Mouse (Mus musculus): ENCODE results near the gene Cdc6. TPM values are rescaled to one million over a fixed set of nuclear protein-coding genes. Genes with fewer than 3 reads are reported as not detected.
"Not testable (repeated sequence)": the region's sequence is repeated elsewhere in the genome, so short reads cannot be mapped to it uniquely, and the experiment has no call there.

Gene Cdc6
- polyA plus RNA-seq, 1 experiment = 8.4 TPM

- H3K36me3 ChIP-seq (ENCODE audit: control insufficient read depth, insufficient read depth, low read length) = peaks cover 3% of the 10 kb centered on the region; the same call in 1 of the 2 replicates
- no peak for DNase-seq
- no peak overlapping the region for H3K27ac ChIP-seq (ENCODE audit: control insufficient read depth, insufficient read depth, low read length)
- H3K27me3 ChIP-seq (ENCODE audit: control insufficient read depth, insufficient read depth, low read length) = no peaks in the 10 kb centered on the region
- TF ChIP-seq CTCF (IDR thresholded peaks at IDR 0.05; ENCODE audit: borderline replicate concordance, control insufficient read depth, extremely low read depth, insufficient read depth, low read length, poor library complexity) (no peak), POLR2A (IDR thresholded peaks at IDR 0.05; ENCODE audit: control insufficient read depth, extremely low read depth, insufficient read depth, low read length, poor library complexity) (no peak)
- H3K4me3 ChIP-seq (ENCODE audit: control insufficient read depth, insufficient read depth, low read length) = no peak overlapping the region
- 72% methylated on average over 7 of the region's 7 CpGs for WGBS
- H3K4me1 ChIP-seq (replicated peaks; ENCODE audit: control insufficient read depth, insufficient read depth, low read length) = peaks cover 21% of the 10 kb centered on the region
These were observed 2.6 kb upstream of the Cdc6 start for GRCm38 (mm10) chr11:98905033-98905432.

- no peak overlapping the region for H3K27ac ChIP-seq (ENCODE audit: control insufficient read depth, insufficient read depth, low read length)
- WGBS = 76% methylated on average over 4 of the region's 4 CpGs
- H3K27me3 ChIP-seq (ENCODE audit: control insufficient read depth, insufficient read depth, low read length) = no peaks in the 10 kb centered on the region
- H3K4me1 ChIP-seq (replicated peaks; ENCODE audit: control insufficient read depth, insufficient read depth, low read length) = peaks cover 16% of the 10 kb centered on the region
- no peak overlapping the region for H3K4me3 ChIP-seq (ENCODE audit: control insufficient read depth, insufficient read depth, low read length)
- no peak for DNase-seq
- TF ChIP-seq POLR2A (IDR thresholded peaks at IDR 0.05; ENCODE audit: control insufficient read depth, extremely low read depth, insufficient read depth, low read length, poor library complexity) (no peak), CTCF (IDR thresholded peaks at IDR 0.05; ENCODE audit: borderline replicate concordance, control insufficient read depth, extremely low read depth, insufficient read depth, low read length, poor library complexity) (no peak)
- peaks cover 3% of the 10 kb centered on the region; the same call in 1 of the 2 replicates for H3K36me3 ChIP-seq (ENCODE audit: control insufficient read depth, insufficient read depth, low read length)
These were observed 2.0 kb upstream of the Cdc6 start for GRCm38 (mm10) chr11:98905583-98905982.

- TF ChIP-seq CTCF (IDR thresholded peaks at IDR 0.05; ENCODE audit: borderline replicate concordance, control insufficient read depth, extremely low read depth, insufficient read depth, low read length, poor library complexity) (no peak), POLR2A (IDR thresholded peaks at IDR 0.05; ENCODE audit: control insufficient read depth, extremely low read depth, insufficient read depth, low read length, poor library complexity) (no peak)
- Histone ChIP-seq H3K27me3 (ENCODE audit: control insufficient read depth, insufficient read depth, low read length) (no peaks in the 10 kb centered on the region), H3K4me3 (ENCODE audit: control insufficient read depth, insufficient read depth, low read length) (no peak overlapping the region), H3K4me1 (replicated peaks; ENCODE audit: control insufficient read depth, insufficient read depth, low read length) (peaks cover 12% of the 10 kb centered on the region), H3K36me3 (ENCODE audit: control insufficient read depth, insufficient read depth, low read length) (no peaks in the 10 kb centered on the region; the same call in 1 of the 2 replicates), H3K27ac (ENCODE audit: control insufficient read depth, insufficient read depth, low read length) (no peak overlapping the region)
- DNase-seq = no peak
- WGBS = 66% methylated on average over 5 of the region's 5 CpGs
These were observed 551 bp upstream of the Cdc6 start for GRCm38 (mm10) chr11:98907063-98907436.

- peak; percentile 84 for DNase-seq
- H3K4me1 ChIP-seq (replicated peaks; ENCODE audit: control insufficient read depth, insufficient read depth, low read length) = peaks cover 12% of the 10 kb centered on the region
- H3K27me3 ChIP-seq (ENCODE audit: control insufficient read depth, insufficient read depth, low read length) = no peaks in the 10 kb centered on the region
- H3K4me3 ChIP-seq (ENCODE audit: control insufficient read depth, insufficient read depth, low read length) = peak overlapping the region; percentile 10; the same call in 1 of the 2 replicates
- 13% methylated on average over 6 of the region's 6 CpGs for WGBS
- TF ChIP-seq POLR2A (IDR thresholded peaks at IDR 0.05; ENCODE audit: control insufficient read depth, extremely low read depth, insufficient read depth, low read length, poor library complexity) (no peak), CTCF (IDR thresholded peaks at IDR 0.05; ENCODE audit: borderline replicate concordance, control insufficient read depth, extremely low read depth, insufficient read depth, low read length, poor library complexity) (no peak)
- no peaks in the 10 kb centered on the region; the same call in 1 of the 2 replicates for H3K36me3 ChIP-seq (ENCODE audit: control insufficient read depth, insufficient read depth, low read length)
- no peak overlapping the region for H3K27ac ChIP-seq (ENCODE audit: control insufficient read depth, insufficient read depth, low read length)
These were observed 2.1 kb downstream of the Cdc6 start for GRCm38 (mm10) chr11:98909654-98910053.

- Histone ChIP-seq H3K4me1 (replicated peaks; ENCODE audit: control insufficient read depth, insufficient read depth, low read length) (peaks cover 12% of the 10 kb centered on the region), H3K27ac (ENCODE audit: control insufficient read depth, insufficient read depth, low read length) (no peak overlapping the region), H3K27me3 (ENCODE audit: control insufficient read depth, insufficient read depth, low read length) (no peaks in the 10 kb centered on the region), H3K4me3 (ENCODE audit: control insufficient read depth, insufficient read depth, low read length) (no peak overlapping the region), H3K36me3 (ENCODE audit: control insufficient read depth, insufficient read depth, low read length) (peaks cover 6% of the 10 kb centered on the region)
- no peak for TF ChIP-seq POLR2A (IDR thresholded peaks at IDR 0.05; ENCODE audit: control insufficient read depth, extremely low read depth, insufficient read depth, low read length, poor library complexity)
- TF ChIP-seq CTCF (IDR thresholded peaks at IDR 0.05; ENCODE audit: borderline replicate concordance, control insufficient read depth, extremely low read depth, insufficient read depth, low read length, poor library complexity) = no peak
- no peak for DNase-seq
- 97% methylated on average over 11 of the region's 11 CpGs for WGBS
These were observed 2.8 kb downstream of the Cdc6 start for GRCm38 (mm10) chr11:98910415-98910814.

GRCm38 (mm10) chr11:98911498-98911897 lies 3.9 kb downstream of the Cdc6 start:
- 93% methylated on average over 5 of the region's 5 CpGs for WGBS
- Histone ChIP-seq H3K36me3 (ENCODE audit: control insufficient read depth, insufficient read depth, low read length) (peaks cover 13% of the 10 kb centered on the region), H3K27ac (ENCODE audit: control insufficient read depth, insufficient read depth, low read length) (no peak overlapping the region), H3K4me3 (ENCODE audit: control insufficient read depth, insufficient read depth, low read length) (no peak overlapping the region), H3K27me3 (ENCODE audit: control insufficient read depth, insufficient read depth, low read length) (no peaks in the 10 kb centered on the region), H3K4me1 (replicated peaks; ENCODE audit: control insufficient read depth, insufficient read depth, low read length) (peaks cover 12% of the 10 kb centered on the region)
- no peak for DNase-seq
- TF ChIP-seq POLR2A (IDR thresholded peaks at IDR 0.05; ENCODE audit: control insufficient read depth, extremely low read depth, insufficient read depth, low read length, poor library complexity) (no peak), CTCF (IDR thresholded peaks at IDR 0.05; ENCODE audit: borderline replicate concordance, control insufficient read depth, extremely low read depth, insufficient read depth, low read length, poor library complexity) (no peak)

- no peak for TF ChIP-seq CTCF (IDR thresholded peaks at IDR 0.05; ENCODE audit: borderline replicate concordance, control insufficient read depth, extremely low read depth, insufficient read depth, low read length, poor library complexity)
- TF ChIP-seq POLR2A (IDR thresholded peaks at IDR 0.05; ENCODE audit: control insufficient read depth, extremely low read depth, insufficient read depth, low read length, poor library complexity) = no peak
- Histone ChIP-seq H3K27ac (ENCODE audit: control insufficient read depth, insufficient read depth, low read length) (no peak overlapping the region), H3K36me3 (ENCODE audit: control insufficient read depth, insufficient read depth, low read length) (peaks cover 25% of the 10 kb centered on the region), H3K27me3 (ENCODE audit: control insufficient read depth, insufficient read depth, low read length) (no peaks in the 10 kb centered on the region), H3K4me1 (replicated peaks; ENCODE audit: control insufficient read depth, insufficient read depth, low read length) (peaks cover 21% of the 10 kb centered on the region), H3K4me3 (ENCODE audit: control insufficient read depth, insufficient read depth, low read length) (no peak overlapping the region)
- DNase-seq = no peak
- 97% methylated on average over 11 of the region's 11 CpGs for WGBS
These were observed 6.6 kb downstream of the Cdc6 start for GRCm38 (mm10) chr11:98914196-98914595.

GRCm38 (mm10) chr11:98916376-98916775 lies 8.8 kb downstream of the Cdc6 start:
- peaks cover 32% of the 10 kb centered on the region for H3K36me3 ChIP-seq (ENCODE audit: control insufficient read depth, insufficient read depth, low read length)
- 95% methylated on average over 3 of the region's 3 CpGs for WGBS
- not testable (repeated sequence) for H3K27ac ChIP-seq (ENCODE audit: control insufficient read depth, insufficient read depth, low read length); H3K27me3 ChIP-seq (ENCODE audit: control insufficient read depth, insufficient read depth, low read length); H3K4me3 ChIP-seq (ENCODE audit: control insufficient read depth, insufficient read depth, low read length)
- H3K4me1 ChIP-seq (replicated peaks; ENCODE audit: control insufficient read depth, insufficient read depth, low read length) = peaks cover 14% of the 10 kb centered on the region
- DNase-seq = peak; percentile 59
